Mouse (Mus musculus) neural tube, embryonic 12.5 days (tissue): ENCODE data around the gene Eaf1. TPM values are rescaled to one million over a fixed set of nuclear protein-coding genes. Genes with fewer than 3 reads are reported as not detected.

Source experiments
- ATAC-seq: fragments of 200-750 bp; cut with Nextera tagmentation; 2 replicates; pipeline ENCODE4 v1.8.0; 2017; ENCODE audit warnings: low read depth, mild to moderate bottlenecking, moderate TSS enrichment, moderate library complexity; ENCODE audit not compliant: low FRiP score
- H3K27ac ChIP-seq: fragments of 300-500 bp; sonication (generic); 2 replicates; pipeline ENCODE4 v1.5.1; 2016
- H3K27me3 ChIP-seq: fragments of 300-500 bp; sonication (generic); replicated peaks from 2 replicates; pipeline ENCODE4 v1.6.1; 2016; ENCODE audit warnings: mild to moderate bottlenecking
- H3K36me3 ChIP-seq: fragments of 300-500 bp; sonication (generic); 2 replicates; pipeline ENCODE4 v1.6.1; 2016; ENCODE audit warnings: mild to moderate bottlenecking
- H3K4me1 ChIP-seq: fragments of 300-500 bp; sonication (generic); 2 replicates; pipeline ENCODE4 v1.6.1; 2016
- H3K4me2 ChIP-seq: fragments of 300-500 bp; sonication (generic); replicated peaks from 2 replicates; pipeline ENCODE4 v1.6.1; 2016; ENCODE audit warnings: mild to moderate bottlenecking
- H3K4me3 ChIP-seq: fragments of 300-500 bp; sonication (generic); 2 replicates; pipeline ENCODE4 v1.5.1; 2016
- H3K9ac ChIP-seq: fragments of 300-500 bp; sonication (generic); 2 replicates; pipeline ENCODE4 v1.6.1; 2016; ENCODE audit warnings: mild to moderate bottlenecking
- H3K9me3 ChIP-seq: fragments of 300-500 bp; sonication (generic); 2 replicates; pipeline ENCODE4 v1.6.1; 2016; ENCODE audit warnings: mild to moderate bottlenecking
- WGBS: fragments of 180-500 bp; shearing (Covaris S2); methylation state at CpG from one replicate; pipeline ENCODE4 v1.1.7; 2016; 5-methylcytosine and 5-hydroxymethylcytosine counted together
- polyA plus RNA-seq: library from polyadenylated mRNA; unstranded; fragments of >200 nt; fragmentation: Nextera tagmentation; extraction: Ambion mirVana; gene quantifications from 2 replicates; pipeline ENCODE4 v1.2.1, GENCODE M21; 2016

Eaf1 gene
- polyA plus RNA-seq, 1 experiment from 2014 or later: 20.5 TPM

GRCm38 (mm10) chr14:31557784-31558183 is 63.6 kb downstream of the Eaf1 start:
- Histone ChIP-seq H3K4me1 (no peaks in the 10 kb centered on the region), H3K4me3 (no peak overlapping the region), H3K9ac (no peak overlapping the region), H3K36me3 (no peaks in the 10 kb centered on the region), H3K27ac (no peak overlapping the region), H3K4me2 (no peak overlapping the region), H3K9me3 (no peaks in the 10 kb centered on the region), H3K27me3 (no peaks in the 10 kb centered on the region)
- WGBS: 74% methylated on average over 9 of the region's 9 CpGs
- no peak for ATAC-seq

GRCm38 (mm10) chr14:31559216-31559615 is 65.0 kb downstream of the Eaf1 start:
- WGBS: 64% methylated on average over 5 of the region's 5 CpGs
- ATAC-seq: no peak

More at GRCm38 (mm10) chr14:31559216-31559615, 65.0 kb downstream of the Eaf1 start:
- no peak overlapping the region for H3K27ac ChIP-seq
- no peaks in the 10 kb centered on the region for H3K27me3 ChIP-seq
- no peak overlapping the region for H3K4me2 ChIP-seq
- H3K9ac ChIP-seq: no peak overlapping the region
- no peaks in the 10 kb centered on the region for H3K9me3 ChIP-seq
- no peaks in the 10 kb centered on the region for H3K36me3 ChIP-seq
- H3K4me3 ChIP-seq: no peak overlapping the region
- no peaks in the 10 kb centered on the region for H3K4me1 ChIP-seq

Other genes with a start within 250 kb of the Eaf1 start
- gene Phf7, start 243.1 kb upstream of the Eaf1 start, polyA plus RNA-seq: 12.4 and 13.9 TPM in 2 replicates
- gene Bap1, start 242.9 kb upstream of the Eaf1 start, polyA plus RNA-seq: 108 and 121 TPM in 2 replicates
- 4.7 and 5.1 TPM in 2 replicates for gene Dnah1, start 170.5 kb upstream of the Eaf1 start, polyA plus RNA-seq
- gene Capn7, start 157.8 kb upstream of the Eaf1 start, polyA plus RNA-seq: 57.9 and 60.7 TPM in 2 replicates
- 57.2 TPM in 2 replicates for gene Sh3bp5, start 58.3 kb upstream of the Eaf1 start, polyA plus RNA-seq
- 71.3 and 72.2 TPM in 2 replicates for gene Mettl6, start 641 bp downstream of the Eaf1 start, polyA plus RNA-seq
- gene Colq, start 96.9 kb downstream of the Eaf1 start, polyA plus RNA-seq: 0.30 and 0.40 TPM in 2 replicates
- 0.15 TPM in 1 of 2 replicates, not detected in the other for gene Gm49387, start 146.5 kb downstream of the Eaf1 start, polyA plus RNA-seq
- gene Btd, start 146.6 kb downstream of the Eaf1 start, polyA plus RNA-seq: 16.0 and 16.1 TPM in 2 replicates
- gene Hacl1, start 146.9 kb downstream of the Eaf1 start, polyA plus RNA-seq: 7.8 and 8.1 TPM in 2 replicates